Mouse (Mus musculus) lung, embryonic 14.5 days (tissue): ENCODE measurements around the gene Pparg. TPM values are rescaled to one million over a fixed set of nuclear protein-coding genes. Genes with fewer than 3 reads are reported as not detected.

ENCODE experiments used
- ATAC-seq: fragments of 200-750 bp; cut with Nextera tagmentation; 2 replicates; pipeline ENCODE4 v1.8.0; 2017; ENCODE audit warnings: mild to moderate bottlenecking, moderate TSS enrichment, moderate library complexity; ENCODE audit not compliant: insufficient read depth
- DNase-seq: peaks from one replicate; pipeline ENCODE4 v3.0.0-alpha.2; 2015
- H3K27ac ChIP-seq: fragments of 300-500 bp; sonication (generic); 2 replicates; pipeline ENCODE4 v1.5.1; 2014; ENCODE audit warnings: low read depth, mild to moderate bottlenecking, moderate library complexity
- H3K27me3 ChIP-seq: fragments of 300-500 bp; sonication (generic); 2 replicates; pipeline ENCODE4 v1.6.1; 2014; ENCODE audit warnings: low read length, control low read depth; ENCODE audit not compliant: insufficient read depth
- H3K36me3 ChIP-seq: fragments of 300-500 bp; sonication (generic); 2 replicates; pipeline ENCODE4 v1.6.1; 2014; ENCODE audit warnings: control low read depth; ENCODE audit not compliant: insufficient read depth
- H3K4me1 ChIP-seq: fragments of 300-500 bp; sonication (generic); 2 replicates; pipeline ENCODE4 v1.6.1; 2014; ENCODE audit warnings: antibody characterized with exemption, control low read depth; ENCODE audit not compliant: insufficient read depth
- H3K4me2 ChIP-seq: fragments of 300-500 bp; sonication (generic); 2 replicates; pipeline ENCODE4 v1.6.1; 2014; ENCODE audit warnings: mild to moderate bottlenecking
- H3K4me3 ChIP-seq: fragments of 300-500 bp; sonication (generic); 2 replicates; pipeline ENCODE4 v1.5.1; 2014; ENCODE audit warnings: low read depth, low read length
- H3K9ac ChIP-seq: fragments of 300-500 bp; sonication (generic); 2 replicates; pipeline ENCODE4 v1.6.1; 2014
- H3K9me3 ChIP-seq: fragments of 300-500 bp; sonication (generic); 2 replicates; pipeline ENCODE4 v1.6.1; 2016; ENCODE audit warnings: low read depth, low read length, control low read depth
- CTCF ChIP-seq: IDR thresholded peaks from 2 replicates; pipeline ENCODE4 v1.5.1; 2016; ENCODE audit warnings: antibody characterized with exemption, low read depth
- WGBS: fragments of 180-500 bp; shearing (Covaris S2); extraction: QIAGEN DNeasy Blood & Tissue Kit; methylation state at CpG from one replicate; pipeline ENCODE4 v1.1.7; 2014; 5-methylcytosine and 5-hydroxymethylcytosine counted together
- polyA plus RNA-seq: library from polyadenylated mRNA; unstranded; fragments of >200 nt; fragmentation: Nextera tagmentation; extraction: Ambion mirVana; gene quantifications from 2 replicates; pipeline ENCODE4 v1.2.1, GENCODE M21; 2014

Gene Pparg
- polyA plus RNA-seq, 1 experiment from 2014 or later = 2.2 TPM

DNA sequence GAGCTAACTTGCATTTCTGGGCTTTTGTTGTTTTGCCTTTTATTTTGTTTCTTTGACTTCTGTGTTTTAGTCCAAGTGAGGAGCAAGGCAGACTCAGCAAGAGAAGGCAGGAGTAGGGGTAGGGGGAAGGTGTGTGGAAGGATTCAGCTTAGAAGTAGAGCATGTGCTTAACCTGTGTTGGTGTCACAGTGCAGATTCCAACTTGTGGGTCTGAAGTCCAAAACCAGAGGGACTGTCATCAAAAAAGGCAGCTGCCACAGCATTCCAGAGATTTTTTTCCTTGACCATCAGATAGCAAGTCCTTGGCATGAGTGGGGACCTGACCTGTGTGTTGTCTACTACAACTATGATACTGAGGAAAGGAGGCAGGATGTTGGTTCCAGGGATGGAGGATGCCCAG, 133.1 kb downstream of the Pparg start:
- no peak overlapping the region for H3K4me3 ChIP-seq
- no peak overlapping the region for H3K9ac ChIP-seq
- no peak for TF ChIP-seq CTCF
- H3K4me1 ChIP-seq = 0 out of 2 replicates have a peak, but pooled peaks cover 7% of the 10 kb centered on the region
- no peaks in the 10 kb centered on the region for H3K9me3 ChIP-seq
- no peak for DNase-seq
- ATAC-seq = no peak
- peak overlapping the region; percentile 48; the same call in 1 of the 2 replicates for H3K27ac ChIP-seq
- H3K27me3 ChIP-seq = no peaks in the 10 kb centered on the region
- no peak overlapping the region for H3K4me2 ChIP-seq
- no peaks in the 10 kb centered on the region for H3K36me3 ChIP-seq

- ATAC-seq (no peak; the same call in 1 of the 2 replicates), DNase-seq (peak; percentile 35)
- Histone ChIP-seq H3K27ac (no peak overlapping the region), H3K4me1 (no peaks in the 10 kb centered on the region), H3K36me3 (no peaks in the 10 kb centered on the region), H3K4me3 (no peak overlapping the region), H3K9me3 (no peaks in the 10 kb centered on the region), H3K9ac (no peak overlapping the region), H3K4me2 (no peak overlapping the region), H3K27me3 (no peaks in the 10 kb centered on the region)
- 66% methylated on average over 14 of the region's 14 CpGs for WGBS
- no peak for TF ChIP-seq CTCF
Measured at GRCm38 (mm10) chr6:115499540-115499939, 138.8 kb downstream of the Pparg start.

DNA sequence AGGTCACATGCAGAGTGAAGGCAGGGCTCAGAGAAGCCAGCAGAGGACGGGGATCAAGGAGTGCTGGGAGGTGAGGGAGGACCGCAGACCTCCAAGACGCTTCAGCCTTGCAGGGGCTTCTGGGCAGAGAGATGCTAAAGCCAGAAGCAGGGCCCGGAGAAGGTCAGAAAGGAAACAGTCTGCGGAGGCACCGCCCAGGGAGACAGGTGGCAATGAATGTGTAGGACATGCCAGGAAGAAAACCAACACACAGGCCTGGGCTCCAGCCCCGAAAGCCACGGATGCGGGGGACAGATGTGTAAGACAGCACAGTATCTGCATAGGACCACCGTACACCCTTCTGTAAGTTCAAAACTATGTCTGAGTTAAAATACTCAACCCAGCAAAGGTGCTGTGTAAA, 139.5 kb downstream of the Pparg start:
- no peaks in the 10 kb centered on the region for H3K9me3 ChIP-seq
- WGBS = 78% methylated on average over 10 of the region's 10 CpGs
- no peak overlapping the region for H3K4me3 ChIP-seq
- no peak for ATAC-seq
- no peaks in the 10 kb centered on the region for H3K4me1 ChIP-seq
- H3K27me3 ChIP-seq = no peaks in the 10 kb centered on the region
- H3K9ac ChIP-seq = no peak overlapping the region
- TF ChIP-seq CTCF = no peak
- no peak for DNase-seq
- H3K27ac ChIP-seq = no peak overlapping the region
- no peak overlapping the region for H3K4me2 ChIP-seq
- no peaks in the 10 kb centered on the region for H3K36me3 ChIP-seq

DNA sequence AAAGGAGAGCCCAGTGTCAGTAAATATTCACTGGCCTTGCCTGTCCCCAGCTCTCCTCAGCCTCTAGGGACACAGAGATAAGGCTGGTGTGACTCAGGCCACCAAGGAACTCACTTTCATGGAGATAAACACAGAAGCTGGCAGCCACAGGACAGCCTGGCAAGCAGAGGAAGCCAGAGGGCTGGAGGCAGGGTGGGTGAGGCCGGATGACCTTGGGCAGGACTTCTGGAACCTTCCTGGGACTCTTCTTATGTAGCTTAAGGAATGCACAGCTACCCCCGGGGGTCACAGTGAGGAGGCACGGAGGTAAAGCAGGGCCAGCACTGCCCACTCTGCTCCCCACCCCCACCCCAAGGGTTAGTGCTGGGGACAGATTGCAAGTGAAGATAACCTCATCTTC, 140.4 kb downstream of the Pparg start:
- ATAC-seq (no peak), DNase-seq (no peak)
- no peaks in the 10 kb centered on the region for H3K36me3 ChIP-seq
- H3K4me1 ChIP-seq = no peaks in the 10 kb centered on the region
- TF ChIP-seq CTCF = no peak
- no peak overlapping the region for H3K27ac ChIP-seq
- no peak overlapping the region for H3K4me3 ChIP-seq
- no peak overlapping the region for H3K9ac ChIP-seq
- no peak overlapping the region for H3K4me2 ChIP-seq
- H3K9me3 ChIP-seq = no peaks in the 10 kb centered on the region
- WGBS = 37% methylated on average over 3 of the region's 3 CpGs
- H3K27me3 ChIP-seq = no peaks in the 10 kb centered on the region

DNA sequence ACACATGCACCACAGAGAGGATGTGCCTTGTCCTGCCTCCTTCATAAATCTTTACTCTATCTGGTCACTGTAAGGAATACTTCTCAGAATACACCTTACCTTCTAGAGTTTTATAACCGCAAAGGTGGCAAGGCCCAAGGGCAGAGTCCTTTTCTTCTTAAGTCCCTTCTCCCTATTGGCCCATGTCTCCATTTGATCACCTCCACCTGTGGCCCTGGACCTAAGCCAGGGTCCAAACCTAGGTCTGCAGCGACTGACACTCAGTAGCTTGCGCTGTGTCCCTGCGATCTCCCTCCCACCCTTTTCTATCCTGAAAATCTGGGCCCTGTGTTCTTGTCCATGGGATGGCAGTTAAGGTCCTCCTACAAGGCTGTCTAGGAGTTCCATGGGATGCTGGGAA, 142.3 kb downstream of the Pparg start:
- DNase-seq (no peak), ATAC-seq (no peak)
- no peaks in the 10 kb centered on the region for H3K4me1 ChIP-seq
- H3K9ac ChIP-seq = no peak overlapping the region
- H3K27ac ChIP-seq = no peak overlapping the region
- H3K9me3 ChIP-seq = no peaks in the 10 kb centered on the region
- H3K36me3 ChIP-seq = no peaks in the 10 kb centered on the region
- H3K27me3 ChIP-seq = no peaks in the 10 kb centered on the region
- no peak overlapping the region for H3K4me2 ChIP-seq
- TF ChIP-seq CTCF = no peak
- no peak overlapping the region for H3K4me3 ChIP-seq
- WGBS = 93% methylated on average over 4 of the region's 4 CpGs

DNA sequence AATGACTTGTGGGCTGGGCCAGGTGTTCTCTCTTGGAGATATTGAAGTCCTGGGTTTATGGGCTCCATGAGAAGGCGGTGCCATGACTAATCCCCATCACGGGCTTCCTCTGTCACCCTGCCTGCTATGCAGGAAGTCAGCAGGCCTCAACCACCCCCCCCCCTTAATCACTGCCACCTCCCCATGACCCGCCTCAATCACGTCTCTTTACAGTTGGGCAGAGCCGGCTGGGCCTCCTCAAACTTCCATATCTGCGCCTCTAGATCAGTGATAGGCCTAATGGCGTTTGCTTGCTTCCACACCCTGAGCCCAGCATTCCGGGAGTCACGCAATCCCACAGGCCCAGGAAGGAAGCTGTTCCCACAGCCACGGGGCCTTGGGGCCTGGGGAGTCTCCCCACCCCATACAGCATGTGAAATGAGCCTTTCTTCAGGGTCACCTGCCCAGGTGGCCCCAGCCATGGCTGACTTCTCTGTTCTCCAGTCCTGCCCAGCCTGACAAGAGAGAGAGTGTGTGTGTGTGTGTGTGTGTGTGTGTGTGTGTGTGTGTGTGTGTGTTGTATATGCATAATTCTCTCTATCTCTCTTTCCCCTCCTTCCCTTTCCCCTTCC, 142.9 kb downstream of the Pparg start:
- no peaks in the 10 kb centered on the region for H3K4me1 ChIP-seq
- H3K4me2 ChIP-seq = no peak overlapping the region
- no peaks in the 10 kb centered on the region for H3K9me3 ChIP-seq
- DNase-seq (no peak), ATAC-seq (peak; percentile 28; the same call in 1 of the 2 replicates)
- no peaks in the 10 kb centered on the region for H3K27me3 ChIP-seq
- no peak overlapping the region for H3K4me3 ChIP-seq
- WGBS = 44% methylated on average over 10 of the region's 10 CpGs
- H3K9ac ChIP-seq = no peak overlapping the region
- TF ChIP-seq CTCF = no peak
- H3K36me3 ChIP-seq = no peaks in the 10 kb centered on the region
- H3K27ac ChIP-seq = no peak overlapping the region

GRCm38 (mm10) chr6:115504160-115504558, 143.4 kb downstream of the Pparg start:
- WGBS = 56% methylated on average over 3 of the region's 3 CpGs
- no peak overlapping the region for H3K27ac ChIP-seq
- H3K36me3 ChIP-seq = no peaks in the 10 kb centered on the region
- no peaks in the 10 kb centered on the region for H3K27me3 ChIP-seq
- no peak overlapping the region for H3K9ac ChIP-seq
- H3K4me3 ChIP-seq = no peak overlapping the region
- no peaks in the 10 kb centered on the region for H3K4me1 ChIP-seq
- no peak overlapping the region for H3K4me2 ChIP-seq
- ATAC-seq = peak; percentile 82; the same call in 1 of the 2 replicates
- TF ChIP-seq CTCF = no peak
- H3K9me3 ChIP-seq = no peaks in the 10 kb centered on the region
- peak; percentile 65 for DNase-seq

DNA sequence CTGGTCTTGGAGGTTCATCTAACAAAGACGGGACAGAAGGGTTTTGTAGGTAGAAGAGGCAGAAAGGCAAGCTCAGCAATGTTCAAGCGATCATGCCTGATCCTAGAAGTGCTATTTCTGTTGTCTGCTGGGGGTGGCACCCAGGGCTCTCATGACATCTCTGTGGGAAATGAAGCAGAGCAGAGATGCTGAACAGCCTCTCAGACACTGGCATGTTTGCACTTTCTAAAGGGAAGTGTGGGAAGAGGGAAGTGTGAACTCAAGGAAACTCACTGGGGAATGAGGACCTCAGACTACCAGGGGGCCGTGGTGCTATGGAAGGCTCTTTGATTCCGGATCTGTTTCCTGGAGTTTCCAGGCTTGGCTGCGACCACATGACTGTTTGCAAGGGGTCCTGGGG, 144.2 kb downstream of the Pparg start:
- ATAC-seq = no peak
- Histone ChIP-seq H3K9ac (no peak overlapping the region), H3K27me3 (no peaks in the 10 kb centered on the region), H3K4me2 (no peak overlapping the region), H3K4me3 (no peak overlapping the region), H3K36me3 (no peaks in the 10 kb centered on the region), H3K4me1 (no peaks in the 10 kb centered on the region), H3K9me3 (no peaks in the 10 kb centered on the region), H3K27ac (no peak overlapping the region)
- no peak for DNase-seq
- no peak for TF ChIP-seq CTCF
- WGBS = 72% methylated on average over 5 of the region's 5 CpGs
